Mouse (Mus musculus): ENCODE data around the gene Abi1. TPM values are rescaled to one million over a fixed set of nuclear protein-coding genes. Genes with fewer than 3 reads are reported as not detected.
A peak's percentile ranks its signal among the peaks of the same experiment; 100 is the strongest.
"Not testable (repeated sequence)": the region's sequence is repeated elsewhere in the genome, so short reads cannot be mapped to it uniquely, and the experiment has no call there.

Gene Abi1
- total RNA-seq, 2 experiments from 2014 or later = 144 to 235 TPM

DNA sequence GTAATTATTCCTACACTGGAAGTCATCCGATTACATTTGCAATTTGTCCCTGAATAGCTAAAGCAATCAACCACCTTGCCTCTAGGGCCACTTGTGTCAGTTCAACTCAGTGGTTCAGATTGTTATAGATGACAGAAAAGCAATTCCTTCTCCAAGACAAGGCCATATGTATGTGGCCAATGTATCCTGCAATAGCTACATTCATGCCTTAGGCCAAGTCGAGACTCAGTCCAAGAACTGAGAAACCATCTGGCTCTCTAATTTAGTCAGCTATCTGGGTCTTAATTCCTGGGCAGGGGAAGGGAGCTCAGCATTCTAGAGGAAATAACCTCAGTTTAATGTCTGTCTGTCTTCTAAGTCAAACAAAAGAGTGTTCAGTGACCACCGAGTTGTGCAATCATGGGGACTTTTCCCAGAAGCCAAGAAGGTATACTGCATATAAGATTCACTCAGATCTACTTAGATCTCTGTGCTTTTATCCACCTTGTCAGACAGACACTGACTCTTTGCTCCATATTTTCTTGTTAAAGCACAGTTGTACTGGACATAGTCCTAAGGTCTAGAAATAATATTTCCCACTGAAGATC is 62.6 kb downstream of the Abi1 start:
- ATAC-seq (ENCODE audit: poor library complexity, severe bottlenecking) = no peak

DNA sequence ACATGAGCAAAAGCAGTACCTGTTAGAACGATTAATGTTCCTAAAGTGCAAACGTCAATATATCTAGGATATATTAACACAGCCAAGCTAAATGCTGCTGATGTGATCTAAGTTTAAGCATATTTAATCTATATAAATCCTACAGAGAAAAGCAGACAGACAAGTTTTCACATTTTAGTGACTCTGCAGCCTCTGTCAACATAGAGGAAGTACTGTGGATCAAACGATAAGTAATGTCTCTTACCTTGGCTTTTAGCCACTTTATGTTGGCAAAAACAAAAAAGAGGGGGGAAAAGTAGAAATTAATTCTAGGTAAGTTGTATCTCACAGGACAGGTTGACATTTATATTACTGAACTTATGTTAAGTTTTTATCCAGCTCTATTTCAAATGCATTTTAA is 77.1 kb downstream of the Abi1 start:
- ATAC-seq (ENCODE audit: poor library complexity, severe bottlenecking) = no peak

DNA sequence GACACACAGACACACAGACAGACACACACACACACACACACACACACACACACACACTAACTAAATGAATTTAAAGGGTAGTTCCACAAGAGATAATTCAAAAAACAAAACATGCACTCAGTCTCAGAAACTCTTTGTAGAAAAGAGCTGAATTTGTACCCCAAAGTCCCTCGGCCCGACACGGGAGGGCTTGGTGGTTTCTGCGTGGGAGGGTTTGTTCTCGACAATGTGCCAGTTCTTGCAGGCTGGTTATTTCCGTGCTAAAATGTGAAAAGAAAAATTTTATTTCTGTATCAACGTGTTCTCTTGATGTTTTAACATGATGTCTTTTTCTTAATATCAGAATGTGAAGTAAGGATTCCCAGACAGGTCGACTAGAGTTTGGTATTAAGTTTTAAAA is 77.8 kb downstream of the Abi1 start:
- ATAC-seq (ENCODE audit: poor library complexity, severe bottlenecking) = no peak

- no peak for ATAC-seq (ENCODE audit: poor library complexity, severe bottlenecking)
Measured at GRCm38 (mm10) chr2:22961681-22962080, 78.4 kb downstream of the Abi1 start.

GRCm38 (mm10) chr2:22957415-22957814 is 82.6 kb downstream of the Abi1 start:
- ATAC-seq (ENCODE audit: poor library complexity, severe bottlenecking) = no peak

DNA sequence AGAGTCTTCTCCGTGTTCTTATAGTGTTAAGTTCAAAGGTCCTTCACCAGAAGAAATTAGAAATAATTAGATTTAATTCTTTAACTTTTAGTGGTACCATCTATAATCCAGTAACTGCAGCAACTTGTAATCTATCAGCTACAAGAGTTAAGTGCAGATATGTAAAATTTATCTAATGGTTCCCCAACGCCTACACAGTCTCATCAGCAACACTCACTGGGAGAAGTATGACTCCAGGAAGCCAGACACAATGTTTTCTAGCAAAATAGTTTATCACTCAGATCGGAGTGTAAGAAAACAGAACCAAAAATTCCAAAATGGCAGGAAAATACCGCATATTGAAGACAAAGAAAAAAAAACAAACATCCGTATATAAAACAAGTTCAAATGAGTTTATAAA is 84.1 kb downstream of the Abi1 start:
- no peak for ATAC-seq (ENCODE audit: poor library complexity, severe bottlenecking)

GRCm38 (mm10) chr2:22954278-22954677 is 85.8 kb downstream of the Abi1 start:
- no peak for ATAC-seq (ENCODE audit: poor library complexity, severe bottlenecking)

DNA sequence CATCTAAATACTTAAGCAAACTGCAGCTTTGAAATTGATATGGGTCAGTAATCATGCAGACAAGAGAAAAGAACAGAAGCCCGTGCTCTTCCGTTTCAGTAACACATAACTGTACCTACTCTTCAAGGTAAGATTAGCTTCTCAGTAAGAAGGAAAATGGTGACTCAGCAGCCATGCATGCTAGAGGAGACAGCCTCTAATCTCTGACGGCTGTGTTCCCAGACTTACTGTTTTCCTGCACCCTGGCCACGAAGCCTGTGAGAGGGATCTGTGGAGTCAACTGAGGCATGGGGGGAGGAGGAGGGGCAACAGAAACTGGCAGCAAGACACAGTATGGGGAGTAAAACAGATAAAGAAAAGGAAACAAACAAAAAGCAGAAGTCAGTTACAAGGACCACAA is 90.1 kb downstream of the Abi1 start:
- no peak for ATAC-seq (ENCODE audit: poor library complexity, severe bottlenecking)

DNA sequence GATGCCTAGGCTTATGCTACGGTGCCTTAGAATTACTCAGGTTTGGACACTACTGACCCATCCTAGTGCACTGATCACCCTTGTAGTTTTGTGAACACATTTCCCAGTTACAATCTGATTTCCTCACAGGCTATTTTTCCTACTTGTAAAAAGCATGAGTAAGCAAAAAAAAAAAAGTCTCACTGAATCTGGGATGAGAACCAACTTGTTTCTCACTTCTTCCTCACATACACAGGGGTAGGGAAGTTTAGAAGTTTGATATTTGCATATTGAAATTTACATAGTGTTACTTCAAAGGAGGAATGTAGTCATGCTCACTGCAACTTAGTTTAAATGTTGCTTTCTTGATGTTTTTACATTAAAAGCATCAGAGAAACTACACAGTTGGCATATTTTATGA is 106.5 kb downstream of the Abi1 start:
- ATAC-seq (ENCODE audit: poor library complexity, severe bottlenecking) = no peak

DNA sequence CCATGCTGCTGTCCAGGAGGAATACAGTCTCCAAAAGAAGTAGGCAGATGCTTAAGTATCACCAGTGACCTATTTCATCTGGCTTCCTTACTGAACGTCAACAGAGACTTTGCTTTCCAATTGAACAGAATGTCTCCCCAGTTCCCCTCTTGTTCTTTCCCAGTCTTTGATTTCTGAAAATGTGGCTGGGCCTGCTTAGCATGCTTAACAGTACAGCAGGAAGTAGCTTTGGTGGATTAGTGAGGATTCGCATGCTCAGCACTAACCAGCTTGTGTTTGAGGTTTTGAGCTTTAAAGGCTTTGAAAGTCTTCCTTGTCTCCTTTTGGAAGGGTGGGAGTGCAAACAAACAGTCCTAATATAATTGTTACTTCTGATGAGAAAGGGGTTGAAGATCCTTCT is 111.8 kb downstream of the Abi1 start:
- ATAC-seq (ENCODE audit: poor library complexity, severe bottlenecking) = no peak

DNA sequence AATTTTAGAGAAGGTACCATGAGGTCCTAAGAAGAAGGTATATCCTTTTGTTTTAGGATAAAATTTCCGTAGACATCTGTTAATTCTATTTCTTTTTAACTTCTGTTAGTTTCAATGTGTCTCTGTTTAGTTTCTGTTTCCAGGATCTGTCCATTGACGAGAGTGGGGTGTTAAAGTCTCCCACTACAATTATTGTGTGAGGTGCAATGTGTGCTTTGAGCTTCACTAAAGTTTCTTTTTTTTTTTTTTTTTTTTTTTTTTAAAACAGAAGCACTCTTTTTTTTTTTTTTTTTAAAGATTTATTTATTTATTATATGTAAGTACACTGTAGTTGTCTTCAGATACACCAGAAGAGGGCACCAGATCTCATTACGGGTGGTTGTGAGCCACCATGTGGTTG is 114.1 kb downstream of the Abi1 start:
- ATAC-seq (ENCODE audit: poor library complexity, severe bottlenecking) = not testable (repeated sequence)

DNA sequence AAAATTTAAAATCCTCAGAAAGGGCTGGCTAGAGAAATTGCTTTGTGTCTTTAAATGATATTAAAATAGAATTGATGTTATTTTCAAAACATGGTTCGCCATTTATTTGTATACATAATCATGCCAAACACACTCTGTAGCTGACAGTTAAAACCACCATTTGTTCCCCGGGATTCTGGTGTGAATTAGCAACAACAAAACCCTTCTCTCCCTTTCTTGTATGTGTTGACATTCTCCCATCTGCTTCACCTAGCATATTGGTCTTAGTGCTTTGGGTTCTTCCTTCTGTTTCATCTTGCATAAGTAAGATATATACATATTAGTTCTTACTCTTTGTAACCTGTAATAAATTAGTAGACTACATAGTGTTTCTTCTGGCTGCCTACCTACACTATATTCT is 121.4 kb downstream of the Abi1 start:
- ATAC-seq (ENCODE audit: poor library complexity, severe bottlenecking) = no peak

- ATAC-seq (ENCODE audit: poor library complexity, severe bottlenecking) = no peak
Measured at GRCm38 (mm10) chr2:22914421-22914820, 125.6 kb downstream of the Abi1 start.

DNA sequence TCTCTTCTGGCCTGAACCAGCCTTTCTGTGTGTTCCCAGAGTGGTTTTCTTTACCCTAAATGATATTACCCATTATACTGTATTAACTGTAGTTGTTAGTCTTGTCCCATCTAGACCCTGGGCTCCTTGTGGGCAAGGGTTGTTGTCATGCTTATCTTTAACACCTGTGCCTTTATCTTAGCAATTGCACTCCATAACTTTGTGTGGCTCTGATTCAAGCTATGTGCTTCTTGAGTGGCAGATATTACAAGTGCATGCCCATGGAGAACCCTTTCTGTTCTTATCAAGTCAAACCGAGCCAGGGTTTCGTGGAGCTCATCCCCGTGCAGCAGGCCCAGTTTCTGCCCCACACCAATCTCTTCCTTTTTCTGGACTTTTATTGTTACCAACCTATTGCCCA is 136.1 kb downstream of the Abi1 start:
- no peak for ATAC-seq (ENCODE audit: poor library complexity, severe bottlenecking)

- peak; percentile 96 for ATAC-seq (ENCODE audit: poor library complexity, severe bottlenecking)
Measured at GRCm38 (mm10) chr2:22895282-22896273, 144.5 kb downstream of the Abi1 start, which contains the start of gene Pdss1. TSS of gene Pdss1 (plus strand) at chr2:22895522.

DNA sequence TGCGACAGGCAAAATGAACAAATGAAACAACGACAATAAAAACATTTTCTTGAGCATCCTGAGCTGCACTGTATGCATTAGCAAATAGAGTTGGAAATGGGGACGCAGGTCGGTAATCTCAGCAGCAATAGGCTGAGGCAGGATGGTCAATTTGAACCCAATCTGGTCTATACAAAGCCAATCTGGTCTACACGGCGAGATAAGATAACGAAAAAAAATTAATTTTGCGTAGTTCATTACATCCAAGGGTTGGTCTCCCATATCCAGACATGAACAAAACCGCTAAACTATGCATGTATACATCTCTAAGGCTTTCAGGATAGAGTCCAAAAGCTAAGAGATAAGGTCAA is 145.1 kb downstream of the Abi1 start:
- ATAC-seq (ENCODE audit: poor library complexity, severe bottlenecking) = peak; percentile 16

Other genes with a start within 250 kb of the Abi1 start
- 23.0 and 27.0 TPM in 2 replicates for gene Pdss1, start 144.7 kb downstream of the Abi1 start, total RNA-seq (2015)
- gene Pdss1, start 144.7 kb downstream of the Abi1 start, total RNA-seq (2017) = 16.2 and 17.6 TPM in 2 replicates
- gene Acbd5, start 27.9 kb upstream of the Abi1 start, total RNA-seq (2015) = 28.8 and 31.7 TPM in 2 replicates
- 47.4 and 48.7 TPM in 2 replicates for gene Acbd5, start 27.9 kb upstream of the Abi1 start, total RNA-seq (2017)
- 12.8 and 19.3 TPM in 2 replicates for gene Mastl, start 115.8 kb upstream of the Abi1 start, total RNA-seq (2015)
- gene Mastl, start 115.8 kb upstream of the Abi1 start, total RNA-seq (2017) = 14.8 and 17.3 TPM in 2 replicates
- gene Yme1l1, start 116.1 kb upstream of the Abi1 start, total RNA-seq (2015) = 66.5 and 77.7 TPM in 2 replicates
- gene Yme1l1, start 116.1 kb upstream of the Abi1 start, total RNA-seq (2017) = 75.6 and 81.4 TPM in 2 replicates
- not detected in 2 replicates for gene 4931423N10Rik, start 167.2 kb upstream of the Abi1 start, total RNA-seq (2015)
- not detected in 2 replicates for gene 4931423N10Rik, start 167.2 kb upstream of the Abi1 start, total RNA-seq (2017)